Mouse (Mus musculus): ENCODE measurements at regions not wholly inside any gene's neighbourhood (a gene's known extent, or its start where the extent isn't known, plus 50 kb on each side); places are given as distances from the start of the nearest gene placed in this dataset.
A peak's percentile ranks its signal among the peaks of the same experiment; 100 is the strongest.

- DNase-seq (ENCODE audit: low read depth, low spot score) = peak; percentile 52
Observed at GRCm38 (mm10) chr12:38928786-38929351, 149.7 kb downstream of the Etv1 start.

- no peak for DNase-seq (ENCODE audit: low read depth, low spot score)
Observed at GRCm38 (mm10) chr12:38929644-38930043, 150.5 kb downstream of the Etv1 start.

DNA sequence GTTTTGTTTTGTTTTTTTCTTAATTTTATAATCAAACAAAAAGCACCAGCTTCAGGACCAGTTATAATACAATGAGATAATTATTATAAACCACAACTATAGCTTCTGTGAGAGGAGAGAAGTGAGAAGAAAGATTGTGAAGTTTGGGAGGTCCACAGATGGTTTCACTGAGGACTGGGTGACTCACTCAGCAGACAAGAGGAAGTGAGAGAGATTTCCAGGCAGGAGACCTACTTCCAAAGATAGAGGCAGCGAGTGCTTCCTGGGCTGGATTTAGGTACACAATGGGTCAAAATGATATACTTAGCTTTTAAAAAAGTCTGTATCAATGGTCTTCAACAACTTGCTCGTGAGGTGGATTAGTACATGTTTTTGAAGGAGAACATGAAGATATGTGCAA is 152.6 kb downstream of the Etv1 start:
- DNase-seq (ENCODE audit: low read depth, low spot score) = no peak

DNA sequence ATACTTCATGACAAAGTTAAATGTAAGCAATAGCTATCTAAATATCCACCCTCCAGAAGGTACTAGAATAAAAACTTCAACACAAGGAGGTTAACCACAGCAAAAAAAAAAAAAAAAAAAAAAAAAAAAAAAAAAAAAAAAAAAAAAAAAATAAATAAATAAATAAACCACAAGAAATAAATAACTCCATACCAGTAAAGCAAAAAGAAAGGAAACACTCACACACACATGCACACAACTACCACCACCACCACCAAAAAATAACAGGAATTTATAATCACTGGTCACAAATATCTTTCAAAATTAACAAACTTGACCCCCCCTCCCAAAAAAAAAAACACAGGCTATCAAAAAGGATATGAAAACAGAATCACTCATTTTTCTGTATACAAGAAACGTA is 180.4 kb downstream of the Etv1 start:
- DNase-seq (ENCODE audit: low read depth, low spot score) = no peak

GRCm38 (mm10) chr12:38962302-38962701 is 183.1 kb downstream of the Etv1 start:
- DNase-seq (ENCODE audit: low read depth, low spot score) = no peak

- no peak for DNase-seq (ENCODE audit: low read depth, low spot score)
Observed at GRCm38 (mm10) chr12:38970347-38970746, 191.2 kb downstream of the Etv1 start.

DNA sequence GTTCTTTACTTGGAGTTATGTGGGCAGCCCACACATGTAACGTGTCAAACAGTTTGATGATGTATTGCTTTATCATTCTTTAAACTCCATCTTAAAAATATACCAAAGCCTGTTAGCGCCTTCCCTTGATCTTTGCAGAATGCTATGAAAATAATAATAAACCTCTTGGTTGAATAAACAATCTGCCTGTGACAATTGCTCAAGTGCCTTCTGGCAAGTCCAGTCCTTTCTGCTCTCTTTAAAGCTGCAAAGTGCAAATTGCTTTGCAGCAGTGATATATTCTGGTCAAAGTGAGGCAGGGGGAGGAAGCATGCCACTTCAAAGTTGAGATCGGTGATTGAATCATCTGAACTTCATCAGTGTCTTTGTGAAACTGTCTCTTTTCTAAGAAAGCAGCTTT is 193.0 kb downstream of the Etv1 start:
- DNase-seq (ENCODE audit: low read depth, low spot score) = no peak

DNA sequence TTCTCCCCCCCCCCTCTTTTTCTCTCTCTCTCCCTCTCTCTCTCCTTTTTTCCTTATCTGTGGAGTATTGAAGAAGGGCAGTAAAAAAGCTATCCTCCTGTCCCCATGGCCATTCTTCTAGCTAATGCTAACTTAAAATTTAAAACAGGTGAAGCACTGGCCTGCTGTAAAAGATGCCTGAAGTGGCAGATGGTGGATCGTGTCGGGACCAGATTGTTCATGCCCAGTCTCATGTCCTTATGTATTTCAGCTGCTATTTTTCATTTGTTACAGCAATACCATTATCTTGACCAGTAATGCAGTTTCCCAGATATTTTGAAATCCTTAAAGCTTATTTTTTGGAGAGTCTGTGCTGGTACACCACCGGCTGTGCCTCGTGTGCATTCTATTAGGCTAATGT is 196.3 kb downstream of the Etv1 start:
- DNase-seq (ENCODE audit: low read depth, low spot score) = no peak

DNA sequence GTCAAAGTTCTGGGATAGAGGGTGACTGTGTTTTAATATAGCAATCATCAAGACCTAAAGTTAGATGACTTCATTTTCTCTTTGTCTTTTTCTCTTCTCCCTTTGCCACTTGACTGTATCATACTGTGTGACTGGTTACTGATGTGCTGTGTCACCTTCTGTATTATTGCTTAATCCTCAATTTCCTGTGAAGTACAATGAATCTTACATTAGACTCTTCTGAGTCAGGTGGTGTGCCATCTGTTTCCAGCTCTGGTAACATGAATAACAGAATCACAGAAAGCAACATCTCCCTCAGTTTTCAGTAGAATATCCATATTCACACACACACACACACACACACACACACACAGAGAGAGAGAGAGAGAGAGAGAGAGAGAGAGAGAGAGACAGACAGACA is 203.2 kb downstream of the Etv1 start:
- no peak for DNase-seq (ENCODE audit: low read depth, low spot score)

DNA sequence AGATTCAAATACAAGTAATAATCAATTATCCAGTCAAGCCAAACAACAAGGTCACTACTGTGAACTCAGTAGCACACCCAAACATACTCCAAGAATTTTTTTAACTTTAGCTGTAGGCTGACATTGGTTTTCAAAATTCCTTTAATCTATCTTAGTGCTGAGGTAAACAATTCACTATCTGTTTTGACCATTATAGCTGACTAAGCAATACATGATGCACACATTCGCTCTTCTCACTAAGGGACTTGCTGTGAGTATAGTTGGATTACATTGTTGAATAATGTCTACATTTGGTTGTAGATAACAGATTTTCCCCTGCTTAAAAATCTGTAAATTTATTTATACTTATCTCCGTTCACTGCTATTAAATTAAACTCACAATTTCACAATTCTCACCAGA is 206.7 kb downstream of the Etv1 start:
- DNase-seq (ENCODE audit: low read depth, low spot score) = no peak

DNA sequence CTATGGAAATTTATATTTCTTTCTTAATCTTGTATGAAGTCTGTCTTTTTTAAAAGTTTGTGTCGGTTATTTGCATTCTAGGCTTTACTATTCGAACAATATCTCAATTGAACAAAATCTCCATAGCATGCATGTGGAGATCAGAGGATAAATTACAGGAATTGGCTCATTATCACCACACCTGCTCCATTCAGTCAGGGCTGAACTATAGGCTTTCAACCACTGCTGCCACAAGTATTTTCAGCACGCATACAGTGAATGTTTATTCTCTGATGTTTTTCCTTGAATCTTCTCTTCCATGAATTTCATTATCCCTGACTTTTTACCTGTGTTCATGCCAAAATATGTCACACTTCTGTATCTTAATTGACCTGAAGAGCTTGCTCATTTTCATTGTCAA is 207.2 kb downstream of the Etv1 start:
- no peak for DNase-seq (ENCODE audit: low read depth, low spot score)

- DNase-seq (ENCODE audit: low read depth, low spot score) = no peak
Observed at GRCm38 (mm10) chr12:38987277-38987676, 208.1 kb downstream of the Etv1 start.

DNA sequence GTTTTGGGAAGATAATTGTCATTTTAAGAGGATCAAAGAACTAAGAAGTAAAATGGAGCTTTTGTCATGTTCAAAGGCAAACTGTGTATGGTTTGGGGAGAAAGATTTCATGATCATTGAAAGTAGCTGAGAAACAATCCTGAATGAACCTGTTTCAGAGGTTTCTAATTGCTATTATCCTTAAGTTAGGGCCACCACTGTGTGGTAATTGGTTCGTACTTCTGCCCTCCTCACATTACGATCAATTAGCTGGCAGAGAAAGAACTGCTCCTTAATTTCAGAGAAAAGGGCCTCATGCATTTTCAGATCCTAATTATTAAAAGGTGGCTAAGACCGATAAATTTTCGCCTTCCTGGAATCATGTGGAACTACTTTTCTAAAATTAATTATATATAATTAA is 208.6 kb downstream of the Etv1 start:
- no peak for DNase-seq (ENCODE audit: low read depth, low spot score)

DNA sequence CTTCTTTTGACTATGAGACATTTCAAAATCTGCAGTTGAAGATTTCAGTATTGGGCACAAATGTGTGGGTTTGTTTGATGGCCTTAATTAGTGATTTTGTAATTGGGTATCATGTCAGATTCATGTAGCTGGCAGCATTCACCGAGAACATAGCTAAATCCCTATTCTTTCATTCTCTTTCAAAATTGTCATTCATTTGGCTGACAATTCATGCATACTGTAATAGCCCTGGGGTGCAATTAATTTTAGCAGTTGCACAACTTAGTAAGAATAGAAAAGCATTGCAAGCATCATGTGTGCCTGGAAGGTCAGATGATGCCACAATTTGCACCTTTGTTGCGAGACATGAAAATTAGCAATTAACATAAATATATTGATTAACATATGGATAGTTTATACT is 248.0 kb downstream of the Etv1 start:
- no peak for DNase-seq (ENCODE audit: low read depth, low spot score)

- no peak for DNase-seq (ENCODE audit: low read depth, low spot score)
Observed at GRCm38 (mm10) chr12:39027948-39028347, 248.8 kb downstream of the Etv1 start.

GRCm38 (mm10) chr12:39033982-39034381 is 254.8 kb downstream of the Etv1 start:
- no peak for DNase-seq (ENCODE audit: low read depth, low spot score)

- DNase-seq (ENCODE audit: low read depth, low spot score) = no peak
Observed at GRCm38 (mm10) chr12:39036466-39037037, 257.4 kb downstream of the Etv1 start.

DNA sequence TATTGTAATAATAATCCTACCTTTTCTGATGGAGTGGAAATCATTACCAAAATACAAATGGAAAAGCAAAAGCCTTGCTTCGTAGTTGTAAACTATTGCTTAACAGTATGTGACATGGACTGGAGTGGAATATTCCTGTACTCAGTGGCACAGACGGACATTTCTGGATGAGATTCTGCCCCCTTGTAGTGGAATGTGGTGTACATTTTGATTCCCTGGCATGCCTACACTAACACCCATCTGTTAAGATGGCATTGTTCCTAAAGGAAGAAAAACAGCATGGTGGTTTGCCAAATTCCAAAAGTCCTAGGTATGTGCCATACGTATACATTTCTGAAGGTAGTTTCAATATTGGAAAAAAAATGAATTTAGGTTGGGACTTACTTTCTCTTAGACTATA is 258.9 kb downstream of the Etv1 start:
- no peak for DNase-seq (ENCODE audit: low read depth, low spot score)

GRCm38 (mm10) chr12:39038656-39039055 is 259.5 kb downstream of the Etv1 start:
- no peak for DNase-seq (ENCODE audit: low read depth, low spot score)

GRCm38 (mm10) chr12:39047126-39047525 is 267.9 kb downstream of the Etv1 start:
- DNase-seq (ENCODE audit: low read depth, low spot score) = no peak

DNA sequence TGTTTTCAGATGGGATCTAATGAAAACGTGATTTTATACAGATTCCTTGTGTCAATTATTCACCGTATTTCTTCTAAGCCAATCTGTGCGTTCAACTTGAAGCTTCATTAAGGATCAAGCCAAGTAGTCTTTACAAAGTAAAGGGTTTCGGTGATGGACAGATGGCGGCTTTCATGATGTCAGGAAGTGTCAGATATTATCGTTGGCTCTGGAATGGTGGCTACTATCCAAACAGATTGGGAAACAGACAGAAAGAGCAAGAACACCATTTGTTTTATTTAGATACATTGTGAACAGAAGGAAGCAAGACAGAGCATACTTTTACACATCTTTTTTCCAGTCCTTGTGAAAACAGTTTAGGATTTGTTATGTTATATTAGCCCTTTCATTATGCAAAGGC is 269.3 kb downstream of the Etv1 start:
- DNase-seq (ENCODE audit: low read depth, low spot score) = no peak

GRCm38 (mm10) chr12:39048958-39049357 is 269.8 kb downstream of the Etv1 start:
- DNase-seq (ENCODE audit: low read depth, low spot score) = no peak

GRCm38 (mm10) chr12:39070331-39071045 is 291.3 kb downstream of the Etv1 start:
- DNase-seq (ENCODE audit: low read depth, low spot score) = no peak
